Mouse (Mus musculus): ENCODE results near the gene Fcf1.

Fcf1 gene

DNA sequence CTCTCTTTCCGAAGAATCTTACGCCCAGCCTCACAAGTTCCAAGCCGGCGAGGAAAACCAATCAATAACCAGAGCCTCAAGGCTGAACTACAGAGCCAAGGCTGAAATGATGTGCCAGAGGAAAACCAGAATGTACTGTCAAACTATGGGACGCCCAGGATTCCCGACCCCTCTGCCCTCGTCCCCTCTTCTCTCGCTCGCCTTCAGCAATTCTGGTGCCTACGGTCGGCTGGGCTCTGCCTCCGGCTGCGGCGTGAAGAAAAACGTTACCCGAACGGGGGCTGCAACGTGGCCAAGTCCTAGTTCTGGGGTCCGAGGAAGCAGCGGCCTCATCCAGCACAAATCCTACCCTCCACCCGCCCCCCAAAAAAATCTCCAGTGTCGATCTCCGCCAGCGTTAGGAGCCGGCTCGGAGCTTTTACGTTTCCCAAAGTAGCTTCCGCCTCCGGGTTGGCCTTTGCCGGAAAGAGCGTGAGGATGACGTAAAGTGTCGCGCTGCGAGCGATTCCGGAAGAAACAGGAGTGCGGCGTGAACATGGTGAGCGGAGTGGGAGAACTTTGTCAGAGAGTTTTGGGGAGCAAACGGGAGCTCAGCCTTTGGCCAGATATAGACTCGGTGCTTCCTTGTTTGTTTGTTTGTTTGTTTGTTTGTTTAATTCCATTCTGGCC is at the start of gene Fcf1, which contains the start of gene Arel1:
Fcf1 (plus strand) TSS at position 470 of the 669 bp plus-strand sequence.
Arel1 (minus strand) TSS at position 473 of the 669 bp plus-strand sequence.
- DNase-seq (ENCODE audit: extremely low spot score, low read depth, low spot score): peak; percentile 87

DNA sequence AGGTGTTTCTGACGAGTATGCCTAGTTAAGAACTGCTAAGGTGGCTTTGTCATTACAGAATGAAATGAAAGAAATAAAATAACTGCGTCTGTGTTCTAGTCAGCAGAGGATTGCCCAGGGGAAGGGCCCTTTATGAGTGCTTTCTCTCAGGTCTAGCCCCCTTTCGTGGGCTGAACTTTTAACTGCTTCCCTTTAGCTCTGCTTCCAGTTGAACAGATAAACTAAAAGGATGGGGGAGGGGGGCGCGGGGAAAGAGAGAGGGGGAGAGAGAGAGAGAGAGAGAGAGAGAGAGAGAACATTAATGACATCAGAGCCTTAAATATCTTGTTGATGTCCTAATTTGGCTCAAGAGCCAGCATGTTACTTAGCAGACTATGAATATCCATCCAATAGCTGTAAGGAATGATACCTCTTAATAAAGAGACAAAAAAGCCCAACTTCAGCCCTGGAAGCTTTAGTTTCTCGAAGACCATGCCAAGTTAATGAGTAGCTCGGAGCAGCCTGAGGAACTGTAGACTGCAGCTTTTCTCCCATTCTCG is 48.7 kb upstream of the Fcf1 start:
- DNase-seq (ENCODE audit: extremely low spot score, low read depth, low spot score): no peak

DNA sequence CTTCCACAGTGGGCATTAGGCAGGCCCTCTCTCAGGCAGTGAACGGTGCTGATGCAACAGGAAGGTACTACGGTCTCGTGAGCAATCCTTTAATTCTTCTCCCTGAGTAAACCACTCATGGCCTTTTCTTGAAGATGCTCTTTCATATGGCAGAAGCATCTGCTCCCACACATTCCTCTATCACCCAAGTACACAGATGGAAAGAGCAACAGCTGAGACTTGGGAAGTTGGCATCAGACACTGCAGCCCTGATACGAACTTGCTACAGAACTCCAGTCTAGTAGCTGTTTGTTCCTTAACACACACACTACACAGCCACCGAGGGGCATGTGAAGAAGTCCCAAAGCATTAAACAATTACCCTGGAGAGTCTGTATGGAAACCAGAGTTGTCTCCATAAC is 46.4 kb upstream of the Fcf1 start:
- no peak for DNase-seq (ENCODE audit: extremely low spot score, low read depth, low spot score)

DNA sequence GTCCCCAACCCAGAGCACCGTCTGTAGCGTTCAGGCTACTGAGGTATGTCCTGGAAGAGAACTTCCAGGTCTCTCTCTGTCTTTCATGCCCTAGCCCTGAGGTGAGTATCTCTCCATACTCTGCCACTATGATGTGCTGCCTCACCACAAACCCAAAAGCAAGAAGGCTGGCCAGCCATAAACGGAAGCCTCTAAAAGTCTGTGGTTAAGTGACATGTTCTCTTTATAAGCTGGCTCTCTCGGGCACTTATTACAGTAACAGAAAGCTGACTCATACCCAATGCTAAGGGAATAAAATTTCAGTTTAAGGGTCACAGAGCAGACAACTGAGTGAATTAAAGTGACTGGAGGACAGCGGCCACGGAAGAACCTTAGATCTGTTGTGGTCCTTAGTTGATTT is 44.2 kb upstream of the Fcf1 start:
- no peak for DNase-seq (ENCODE audit: extremely low spot score, low read depth, low spot score)

DNA sequence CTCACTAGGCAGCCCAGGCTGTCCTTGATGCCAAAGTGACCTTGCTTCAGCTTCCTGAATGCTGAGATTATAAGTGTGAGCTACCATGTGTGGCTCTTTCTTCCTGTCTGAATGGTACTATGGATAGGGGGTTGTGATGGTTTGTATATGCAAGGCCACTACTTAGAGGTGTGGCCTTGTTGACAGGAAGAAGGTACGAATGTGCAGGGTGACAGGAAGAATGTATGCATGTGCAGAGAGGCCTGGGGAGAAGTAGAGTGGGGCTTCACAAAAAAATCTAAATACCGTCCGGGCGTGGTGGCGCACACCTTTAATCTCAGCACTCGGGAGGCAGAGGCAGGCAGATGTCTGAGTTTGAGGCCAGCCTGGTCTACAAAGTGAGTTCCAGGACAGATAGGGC is 38.5 kb upstream of the Fcf1 start:
- DNase-seq (ENCODE audit: extremely low spot score, low read depth, low spot score): no peak

DNA sequence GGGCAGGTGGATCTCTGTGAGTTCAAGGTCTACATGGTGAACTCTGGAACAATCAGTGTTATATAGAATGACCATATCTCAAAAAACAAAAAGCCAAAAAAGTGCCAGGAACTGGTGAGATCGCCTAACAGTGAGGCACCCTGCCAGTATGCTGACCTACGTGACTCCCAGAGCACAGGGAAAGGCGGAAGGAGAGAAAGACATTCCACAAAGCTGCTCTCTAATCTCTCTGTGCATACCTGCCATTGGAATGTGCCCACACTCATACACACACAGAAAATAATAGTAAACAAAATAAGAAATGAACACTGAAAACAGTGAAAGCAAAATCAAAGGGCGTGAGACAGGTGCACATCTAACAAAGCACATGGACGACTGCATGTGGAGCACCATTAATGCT is 35.4 kb upstream of the Fcf1 start:
- DNase-seq (ENCODE audit: extremely low spot score, low read depth, low spot score): no peak

DNA sequence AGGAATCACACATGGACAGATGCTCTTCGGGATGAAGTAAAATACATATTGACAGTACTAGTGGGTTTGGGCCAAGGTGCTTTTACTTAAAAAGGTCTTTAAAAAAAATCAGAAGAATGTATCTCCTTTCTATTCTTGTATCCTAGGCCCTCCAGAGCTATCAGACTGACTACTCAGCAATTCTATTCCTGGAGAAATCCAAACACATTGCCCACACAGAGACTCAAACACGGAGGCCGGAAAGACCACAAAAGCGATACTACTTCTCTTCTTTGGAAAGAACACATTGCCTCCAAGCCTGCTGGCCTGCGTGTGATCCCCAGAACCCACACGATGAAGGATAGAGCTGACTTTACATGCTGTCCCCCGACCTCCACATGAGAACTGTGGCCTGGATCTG is 31.6 kb upstream of the Fcf1 start:
- DNase-seq (ENCODE audit: extremely low spot score, low read depth, low spot score): no peak

DNA sequence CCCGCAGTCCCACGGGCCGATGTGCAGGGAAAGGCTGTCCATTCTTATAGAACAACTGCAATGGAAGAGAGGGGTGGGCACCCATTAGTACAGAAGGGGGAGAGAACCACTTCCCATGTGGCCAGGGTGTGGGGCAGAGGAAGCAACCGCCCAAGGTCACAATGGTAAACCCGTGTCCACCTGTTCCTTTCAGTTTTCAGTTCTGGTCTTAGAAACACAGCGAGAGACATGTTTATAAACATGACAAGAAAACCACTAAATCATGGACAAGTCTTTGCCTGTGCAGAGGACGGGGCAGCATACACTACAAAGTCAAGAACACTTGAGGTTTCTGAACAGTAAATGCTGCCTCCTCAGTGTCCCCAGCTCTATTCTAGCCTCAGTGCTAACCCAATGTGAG is 30.4 kb upstream of the Fcf1 start:
- no peak for DNase-seq (ENCODE audit: extremely low spot score, low read depth, low spot score)

DNA sequence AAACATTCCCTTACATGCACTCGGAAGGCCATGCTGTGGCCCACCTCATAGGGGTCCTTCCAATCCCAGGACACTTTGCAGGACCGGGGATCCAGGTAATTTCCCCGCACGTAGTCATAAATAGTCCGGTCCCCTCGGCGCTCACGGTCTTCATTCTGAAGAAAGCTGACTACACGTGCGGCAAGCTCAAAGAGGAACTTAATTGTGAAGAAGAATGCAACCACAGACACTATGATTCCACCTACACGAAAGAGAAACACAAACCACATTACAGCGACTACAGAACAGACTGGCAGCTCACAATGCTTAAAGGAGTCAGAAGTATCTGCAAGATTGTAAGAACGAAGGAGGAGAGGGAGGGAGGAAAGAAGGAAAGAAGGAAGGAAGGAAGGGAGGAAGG is 29.0 kb upstream of the Fcf1 start:
- DNase-seq (ENCODE audit: extremely low spot score, low read depth, low spot score): no peak

DNA sequence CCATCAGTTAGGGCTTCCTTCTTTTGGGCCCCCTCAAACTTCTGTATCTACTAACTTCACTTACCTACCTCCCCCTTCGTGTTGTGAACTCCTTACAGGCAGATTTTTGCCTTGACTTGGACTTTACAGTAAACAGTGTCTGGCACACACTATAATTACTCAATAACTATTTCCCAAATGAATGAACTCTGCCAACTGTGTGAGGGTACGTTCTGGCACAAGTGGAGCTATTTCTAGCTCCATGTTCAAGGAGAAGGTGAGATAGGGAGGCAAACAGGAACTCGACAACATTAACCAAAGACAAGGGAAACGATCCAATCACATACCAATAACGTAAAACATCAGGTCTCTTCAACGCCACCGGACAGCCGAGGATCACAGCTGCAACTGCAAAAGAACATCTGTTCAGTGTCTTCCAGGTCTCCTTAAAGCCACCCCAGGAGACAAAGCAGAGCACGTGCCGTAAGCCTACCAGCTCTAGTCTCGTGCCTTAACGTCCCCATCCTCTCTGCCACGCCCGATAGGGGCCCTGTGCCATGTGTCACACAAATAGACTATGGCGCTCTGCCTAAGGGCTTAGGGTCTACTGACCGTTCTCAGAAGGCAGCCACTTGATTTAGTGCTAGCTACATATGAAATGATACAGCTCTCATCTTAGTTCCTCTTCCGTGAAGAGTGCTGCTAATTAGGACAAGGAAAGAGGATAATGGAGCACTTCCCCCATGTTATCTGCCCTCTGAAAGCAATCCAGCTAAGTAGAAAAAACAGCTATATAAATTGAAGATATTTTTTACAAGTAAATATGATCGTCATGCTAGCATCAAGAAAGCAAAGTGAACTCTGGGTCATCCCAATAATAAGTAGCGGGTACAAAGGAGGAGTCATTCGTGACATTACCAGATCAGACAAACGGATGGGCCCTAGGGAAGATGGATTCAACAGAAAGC is 27.4 kb upstream of the Fcf1 start:
- no peak for DNase-seq (ENCODE audit: extremely low spot score, low read depth, low spot score)

DNA sequence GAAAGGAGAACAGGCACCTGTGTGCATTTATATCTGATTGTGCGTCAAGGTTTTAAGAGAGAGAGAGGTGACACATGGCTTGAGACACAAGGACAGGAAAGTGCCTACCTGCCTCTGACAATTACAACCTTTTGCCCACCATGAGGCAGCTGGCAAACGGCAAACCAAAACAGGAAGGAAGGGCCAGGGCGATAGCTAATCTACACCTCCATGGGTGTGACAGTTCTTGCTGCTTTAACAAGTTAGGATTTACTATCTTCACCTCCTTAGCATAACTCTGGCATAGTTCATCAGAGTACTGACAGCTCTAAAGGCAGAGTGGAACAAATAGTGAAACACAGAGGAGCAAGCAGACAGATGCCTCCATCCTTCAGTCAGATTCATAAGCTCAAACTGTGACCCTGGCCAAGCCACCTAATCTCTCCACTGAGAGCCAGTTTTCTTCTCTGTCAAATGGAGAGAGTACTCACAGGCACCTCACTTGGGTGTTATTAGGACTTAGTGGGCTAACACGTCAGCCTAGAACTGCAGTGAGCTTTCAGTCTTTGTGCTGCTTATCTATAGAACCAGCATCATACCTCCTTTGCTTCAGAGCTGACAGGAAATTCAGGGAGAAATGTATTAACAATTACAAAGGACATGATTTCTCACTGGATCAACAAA is 26.4 kb upstream of the Fcf1 start:
- DNase-seq (ENCODE audit: extremely low spot score, low read depth, low spot score): no peak

DNA sequence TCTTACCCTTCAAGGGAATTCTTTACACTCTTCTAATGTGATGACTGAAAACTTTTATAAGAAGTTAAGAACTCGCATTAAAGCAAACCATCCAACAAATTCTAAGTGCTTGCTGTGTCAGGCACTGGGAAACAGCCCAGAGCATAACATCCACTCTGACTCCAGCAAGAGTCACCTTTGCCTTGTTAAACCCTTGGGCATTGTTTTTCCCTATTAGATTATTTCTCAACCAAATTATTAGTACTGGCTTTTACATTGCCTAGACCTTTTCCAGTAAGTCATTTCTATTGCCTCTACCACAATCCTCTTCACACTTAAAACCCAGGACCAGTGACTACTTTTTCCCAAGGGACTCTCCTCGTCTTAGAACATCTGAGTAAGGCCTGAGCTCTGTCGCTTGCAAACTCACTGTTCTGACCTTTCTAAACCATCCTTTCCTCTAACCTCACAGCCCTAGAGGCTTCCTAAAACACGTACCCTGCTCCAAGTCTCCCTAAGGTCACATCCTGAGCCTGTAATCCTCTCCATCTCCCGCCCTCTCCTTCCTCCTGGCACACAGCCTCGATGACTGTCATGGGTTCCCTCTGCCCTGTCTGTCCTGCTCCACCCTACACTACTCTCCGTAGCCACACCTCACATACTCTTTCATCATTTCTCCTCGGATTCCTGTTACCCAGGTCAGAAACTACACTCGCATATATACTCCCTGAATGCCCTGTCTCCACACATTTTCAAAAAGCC is 25.7 kb upstream of the Fcf1 start:
- DNase-seq (ENCODE audit: extremely low spot score, low read depth, low spot score): no peak

DNA sequence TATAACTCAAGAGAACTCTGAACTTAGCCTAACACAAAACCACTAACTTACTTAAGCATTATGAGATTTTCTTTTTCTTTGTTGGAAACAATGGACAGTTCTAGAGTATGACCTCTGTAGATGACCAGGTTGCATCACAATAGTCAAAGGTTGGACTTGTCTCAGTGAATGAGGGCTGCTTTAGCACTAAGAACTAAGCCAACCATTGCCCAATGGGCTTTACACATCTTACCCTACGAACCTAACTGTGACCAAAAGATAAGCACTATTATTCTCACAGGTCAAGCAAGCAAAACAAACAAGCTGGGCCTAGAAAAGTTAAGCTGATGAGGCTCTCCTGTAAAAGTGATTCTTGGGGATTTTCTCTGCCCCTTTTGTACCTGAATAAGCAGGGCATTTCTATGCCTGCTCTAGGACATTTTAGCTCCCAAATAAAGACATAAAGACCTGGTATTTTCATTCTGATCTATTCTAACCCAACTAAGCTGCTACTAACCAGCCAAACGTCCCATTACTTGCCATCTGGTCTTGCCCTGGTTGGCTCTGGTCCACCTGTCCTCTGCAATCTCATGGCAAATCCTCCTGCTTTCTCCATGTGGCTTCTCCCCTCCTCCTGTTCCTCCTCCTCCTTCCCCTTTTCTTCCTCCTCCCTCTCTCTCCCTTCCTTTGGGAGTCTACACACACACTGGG is 22.7 kb upstream of the Fcf1 start:
- no peak for DNase-seq (ENCODE audit: extremely low spot score, low read depth, low spot score)

DNA sequence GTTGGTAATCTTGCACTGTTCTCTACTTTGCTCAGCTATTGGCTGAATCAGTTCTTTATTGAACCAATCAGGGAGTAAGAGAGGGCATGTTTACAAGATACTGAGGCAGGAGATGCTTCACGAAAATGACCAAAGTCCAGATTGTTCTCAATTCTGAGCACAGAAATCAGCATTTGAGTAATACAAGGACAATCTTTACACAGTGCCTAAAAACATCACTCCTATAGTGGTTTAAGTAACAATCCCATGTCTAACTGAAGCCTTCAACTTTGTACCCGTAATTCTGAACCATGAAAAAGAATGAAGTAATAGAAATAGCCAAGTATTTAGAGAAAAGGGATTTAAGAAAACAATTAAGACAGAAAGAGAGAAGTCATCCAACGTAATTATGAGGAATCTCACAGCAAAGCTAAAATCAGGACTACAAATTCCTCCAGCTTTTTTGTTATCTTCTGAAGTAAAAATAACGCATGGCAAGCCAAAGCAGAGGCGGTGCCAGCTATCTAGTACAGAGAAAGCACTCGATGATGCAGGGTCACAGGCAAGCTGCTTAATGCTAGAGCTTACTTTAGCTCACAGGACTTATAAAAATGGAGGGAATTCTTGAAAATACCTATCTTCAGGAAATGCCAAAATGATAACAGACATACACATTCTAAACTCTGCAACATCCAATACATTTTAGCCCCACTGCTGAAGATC is 22.0 kb upstream of the Fcf1 start:
- no peak for DNase-seq (ENCODE audit: extremely low spot score, low read depth, low spot score)

DNA sequence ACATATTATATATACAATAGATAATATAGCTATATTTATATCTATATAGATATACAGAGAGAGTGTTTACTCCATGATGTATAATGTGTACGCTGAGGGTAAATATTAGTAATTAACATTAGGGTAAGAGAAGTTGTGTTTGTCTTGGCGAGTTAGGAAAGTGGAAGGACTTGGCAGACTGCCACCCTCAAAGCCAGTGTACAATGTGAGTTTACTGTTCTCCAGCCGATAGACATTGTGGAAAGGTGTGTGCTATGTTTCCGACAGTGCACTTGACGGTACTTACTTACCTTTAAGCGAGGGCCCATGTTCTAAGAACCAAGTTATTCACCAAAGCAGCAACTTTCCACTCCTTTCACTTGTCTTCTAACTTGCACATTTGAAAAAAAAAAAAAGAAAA is 19.9 kb upstream of the Fcf1 start:
- no peak for DNase-seq (ENCODE audit: extremely low spot score, low read depth, low spot score)

DNA sequence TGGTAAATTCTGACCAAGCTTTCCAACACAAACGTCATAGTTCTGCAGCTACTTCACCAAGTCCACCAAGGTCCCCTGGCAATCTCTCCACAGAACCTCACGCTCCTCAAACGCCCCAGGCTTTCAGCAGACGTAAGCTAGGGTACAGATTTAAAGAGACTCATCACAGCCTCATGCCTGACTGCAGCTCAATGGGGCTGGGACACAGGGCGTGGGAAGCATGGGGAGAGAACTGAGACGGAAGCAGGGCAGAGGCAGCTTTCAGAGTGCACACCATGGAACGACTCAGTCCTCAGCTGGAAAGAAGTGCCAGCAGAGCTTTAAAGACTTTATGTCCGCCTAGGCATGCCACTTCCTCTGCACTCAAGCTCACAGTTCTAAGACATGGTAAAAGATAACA is 19.2 kb upstream of the Fcf1 start:
- DNase-seq (ENCODE audit: extremely low spot score, low read depth, low spot score): no peak

DNA sequence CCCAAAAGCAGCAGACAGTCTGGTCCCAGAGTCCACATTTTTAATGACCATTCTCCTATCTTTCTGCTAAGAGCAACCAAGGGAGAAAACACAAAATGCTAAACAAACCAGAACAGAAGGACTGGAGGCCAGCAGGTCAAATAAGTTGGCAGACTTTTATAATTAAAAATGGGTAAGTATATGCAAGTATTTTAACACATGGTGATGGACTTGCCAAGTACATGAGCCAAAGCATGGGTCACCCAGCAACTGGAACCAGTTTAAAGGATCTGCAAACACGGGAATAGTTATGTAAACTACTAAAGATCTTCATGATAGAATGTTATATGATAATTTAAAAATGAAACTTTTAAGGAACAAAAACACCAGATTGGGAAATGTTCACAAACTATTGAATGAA is 18.3 kb upstream of the Fcf1 start:
- no peak for DNase-seq (ENCODE audit: extremely low spot score, low read depth, low spot score)

DNA sequence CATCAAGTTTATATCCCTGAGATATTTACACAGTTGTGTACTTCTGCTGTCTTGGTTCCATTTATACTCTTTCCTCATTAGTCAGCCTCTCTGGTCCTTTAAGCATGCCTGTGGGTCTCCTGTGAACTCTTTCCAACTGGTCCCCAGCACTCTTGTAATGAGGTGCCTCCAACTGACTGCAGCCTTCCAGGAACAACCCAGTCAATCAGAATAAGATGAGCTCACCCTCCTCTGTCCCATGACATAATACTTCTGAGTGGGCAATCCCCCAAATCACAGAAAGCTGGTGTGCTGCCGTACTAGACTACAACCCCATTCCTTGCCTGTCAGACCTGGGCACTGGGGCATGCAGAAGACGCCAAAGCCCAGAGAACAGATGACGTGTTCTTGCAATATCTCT is 14.4 kb upstream of the Fcf1 start:
- no peak for DNase-seq (ENCODE audit: extremely low spot score, low read depth, low spot score)

DNA sequence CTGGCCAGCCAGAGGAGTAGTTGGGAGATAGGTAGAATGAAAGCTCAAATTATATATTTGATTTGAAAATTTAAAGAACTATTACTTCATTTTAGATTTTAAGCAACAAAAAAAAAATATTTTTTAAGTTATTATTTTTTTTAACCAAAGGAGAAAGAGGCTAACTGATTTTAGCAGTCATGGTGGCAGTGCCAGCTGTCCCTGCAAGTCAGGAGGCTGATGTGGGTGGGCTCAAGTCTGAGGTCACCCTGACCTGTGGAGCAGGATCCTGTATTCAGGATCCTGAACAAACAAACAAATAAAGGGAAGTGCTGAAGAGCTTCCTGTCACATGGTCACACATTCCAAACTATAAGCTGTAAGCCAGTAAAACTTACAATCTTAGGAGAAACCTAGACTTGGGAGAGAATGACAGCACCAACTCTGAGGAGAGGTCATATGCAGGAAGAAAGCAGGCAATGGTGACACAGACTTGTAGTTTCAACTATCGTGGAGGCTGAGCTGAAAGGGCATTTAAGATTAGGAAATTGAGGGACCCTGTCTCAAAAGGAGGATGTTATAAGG is 11.8 kb upstream of the Fcf1 start:
- no peak for DNase-seq (ENCODE audit: extremely low spot score, low read depth, low spot score)
